Mouse (Mus musculus): ENCODE results near the gene Kdm5c. TPM values are rescaled to one million over a fixed set of nuclear protein-coding genes. Genes with fewer than 3 reads are reported as not detected.

Gene Kdm5c
- polyA plus RNA-seq, 1 experiment from 2014 or later = 40.2 TPM

Other genes with a start within 250 kb of the Kdm5c start
- 54.2 to 72.9 TPM (median 55.0 TPM) in 3 replicates for gene Hsd17b10, start 231.2 kb upstream of the Kdm5c start, polyA plus RNA-seq (2018)
- 0.48 to 1.7 TPM (median 1.4 TPM) in 3 replicates for gene Ribc1, start 216.7 kb upstream of the Kdm5c start, polyA plus RNA-seq (2018)
- gene Smc1a, start 216.6 kb upstream of the Kdm5c start, polyA plus RNA-seq (2018) = 40.1 to 97.8 TPM (median 50.7 TPM) in 3 replicates
- 26.0 to 39.1 TPM (median 29.2 TPM) in 3 replicates for gene Iqsec2, start 88.8 kb upstream of the Kdm5c start, polyA plus RNA-seq (2018)
- 5.3 to 7.0 TPM (median 6.9 TPM) in 3 replicates for gene Kantr, start 94.5 kb downstream of the Kdm5c start, polyA plus RNA-seq (2018)
- gene Tspyl2, start 109.4 kb downstream of the Kdm5c start, polyA plus RNA-seq (2018) = 17.5 to 50.8 TPM (median 26.1 TPM) in 3 replicates
- gene Gpr173, start 135.7 kb downstream of the Kdm5c start, polyA plus RNA-seq (2018) = not detected in 3 replicates

All from macrophage (primary cell).